ENCODE assay signal across 12 mouse cellular contexts in genomic region chr15:99089069-99089468, GRCm38 (mm10). TPM values are rescaled to one million over a fixed set of nuclear protein-coding genes. Genes with fewer than 3 reads are reported as not detected.
A peak's percentile ranks its signal among the peaks of the same experiment; 100 is the strongest.
DNase-seq lines count a peak whose midpoint lies in the region; ATAC-seq lines count a peak whose summit lies in the region.
"Had no signal": no experiment of that assay in that cellular context is flagged by ENCODE, and none has a peak within 500 bp of the region (broad histone marks: within the 10 kb centered on the region; RNA-seq: fewer than 3 reads in every experiment).

No protein-coding gene starts in this region.

- WGBS in heart, embryonic 12.5 days = 5% methylated on average over 14 of the region's 14 CpGs
- 10% methylated on average over 14 of the region's 14 CpGs for WGBS in liver, embryonic 13.5 days (ENCODE audit: insufficient replicate concordance)

- no peak overlapping the region for H3K27ac ChIP-seq in heart, embryonic 12.5 days (ENCODE audit: poor library complexity, severe bottlenecking)
- no peak overlapping the region for H3K27ac ChIP-seq in liver, embryonic 13.5 days

- no peaks in the 10 kb centered on the region for H3K9me3 ChIP-seq in heart, embryonic 12.5 days (replicated peaks)
- H3K9me3 ChIP-seq in liver, embryonic 13.5 days (replicated peaks) = no peaks in the 10 kb centered on the region

- H3K4me3 ChIP-seq in heart, embryonic 12.5 days = peak overlapping the region; percentile 31
- 0 out of 2 replicates have a peak overlapping the region, but pooled peaks have one; percentile 6 for H3K4me3 ChIP-seq in liver, embryonic 13.5 days (replicated peaks)

- no peak for ATAC-seq in heart, embryonic 12.5 days (ENCODE audit: insufficient number of reproducible peaks, low FRiP score)
- 0 out of 2 replicates have a peak, but pooled peaks have one; percentile 17 for ATAC-seq in liver, embryonic 13.5 days (ENCODE audit: low read depth)

- DNase-seq in heart, postnatal 4 days = no peak
- peak; percentile 24 for DNase-seq in retina, postnatal 1 day
- no peak for DNase-seq in retina, embryonic 14.5 days (ENCODE audit: low spot score)
- DNase-seq in liver, embryonic 13.5 days = no peak
- no peak for DNase-seq in spleen, postnatal 14 days (ENCODE audit: low spot score in 2 of 2)
- DNase-seq in spleen, postnatal 10 days (ENCODE audit: low spot score in 2 of 2) = no peak
- DNase-seq in adrenal gland, adult 2 months = no peak
- DNase-seq: adrenal gland, postnatal 36 days had no signal

- peaks cover 92% of the 10 kb centered on the region for H3K27me3 ChIP-seq in heart, embryonic 12.5 days (replicated peaks)
- peaks cover 99% of the 10 kb centered on the region for H3K27me3 ChIP-seq in liver, embryonic 13.5 days

- peak overlapping the region; percentile 6; the same call in 1 of the 2 replicates for H3K9ac ChIP-seq in heart, embryonic 12.5 days
- no peak overlapping the region for H3K9ac ChIP-seq in liver, embryonic 13.5 days

- H3K4me1 ChIP-seq in heart, embryonic 12.5 days (replicated peaks) = peaks cover 29% of the 10 kb centered on the region
- peaks cover 33% of the 10 kb centered on the region for H3K4me1 ChIP-seq in liver, embryonic 13.5 days (replicated peaks)

- no peaks in the 10 kb centered on the region for H3K36me3 ChIP-seq in heart, embryonic 12.5 days
- no peaks in the 10 kb centered on the region for H3K36me3 ChIP-seq in liver, embryonic 13.5 days

- peak overlapping the region; percentile 59 for H3K4me2 ChIP-seq in heart, embryonic 12.5 days
- peak overlapping the region; percentile 44 for H3K4me2 ChIP-seq in liver, embryonic 13.5 days

RNA-seq across cellular contexts. Expression of gene C1ql4, which starts 1.5 kb away (rescaled TPM):
- polyA plus RNA-seq in heart, embryonic 12.5 days (2016; fragmentation: Nextera tagmentation; extraction: Ambion mirVana) = 0.34 and 0.46 TPM in 2 replicates
- total RNA-seq in heart, postnatal 4 days (2021) = under 1 TPM in 1 of 2 experiments, not detected in 1; 0.19 TPM
- polyA plus RNA-seq in liver, embryonic 13.5 days (2015; fragmentation: Nextera tagmentation; extraction: Ambion mirVana) = not detected in 2 replicates
- not detected for total RNA-seq in adrenal gland, adult 2 months (2021)
- polyA plus RNA-seq in adrenal gland, adult 2 months (2012; rRNA removed) = not detected in 2 replicates
- total RNA-seq: adrenal gland, postnatal 36 days; left cerebral cortex, adult 8-10 months had no signal
- polyA plus RNA-seq: spleen, adult 2 months had no signal

RNA-seq across cellular contexts. Expression of gene Dnajc22, which starts 3.9 kb away (rescaled TPM):
- 1.2 TPM in 2 replicates for polyA plus RNA-seq in heart, embryonic 12.5 days (2016; fragmentation: Nextera tagmentation; extraction: Ambion mirVana)
- 1 to 10 TPM in 1 of 2 experiments, under 1 TPM in 1; 0.79 to 1.2 TPM for total RNA-seq in heart, postnatal 4 days (2021)
- polyA plus RNA-seq in liver, embryonic 13.5 days (2015; fragmentation: Nextera tagmentation; extraction: Ambion mirVana) = 14.6 and 16.9 TPM in 2 replicates
- 1 to 10 TPM; 3.2 to 4.4 TPM for total RNA-seq in adrenal gland, adult 2 months (2021)
- polyA plus RNA-seq in adrenal gland, adult 2 months (2012; rRNA removed) = 0.29 and 0.31 TPM in 2 replicates
- polyA plus RNA-seq: embryonic facial prominence, embryonic 14.5 days had no signal

RNA-seq across cellular contexts. Expression of gene Troap, which starts 14.7 kb away (rescaled TPM):
- 27.2 and 28.0 TPM in 2 replicates for polyA plus RNA-seq in heart, embryonic 12.5 days (2016; fragmentation: Nextera tagmentation; extraction: Ambion mirVana)
- 10 to 100 TPM; 17.8 to 18.7 TPM for total RNA-seq in heart, postnatal 4 days (2021)
- polyA plus RNA-seq in liver, embryonic 13.5 days (2015; fragmentation: Nextera tagmentation; extraction: Ambion mirVana) = 14.5 and 18.9 TPM in 2 replicates
- total RNA-seq in adrenal gland, adult 2 months (2021) = under 1 TPM; 0.73 to 0.78 TPM
- polyA plus RNA-seq in adrenal gland, adult 2 months (2012; rRNA removed) = 2.8 and 5.2 TPM in 2 replicates

RNA-seq across cellular contexts. Expression of gene Prph, which starts 34.1 kb away (rescaled TPM):
- polyA plus RNA-seq in heart, embryonic 12.5 days (2016; fragmentation: Nextera tagmentation; extraction: Ambion mirVana) = 0.22 and 0.50 TPM in 2 replicates
- total RNA-seq in heart, postnatal 4 days (2021) = 1 to 10 TPM in 1 of 2 experiments, under 1 TPM in 1; 0.60 to 1.3 TPM
- polyA plus RNA-seq in liver, embryonic 13.5 days (2015; fragmentation: Nextera tagmentation; extraction: Ambion mirVana) = 0.54 and 0.62 TPM in 2 replicates
- total RNA-seq in adrenal gland, adult 2 months (2021) = under 1 TPM; 0.43 to 0.86 TPM
- 2.4 and 8.5 TPM in 2 replicates for polyA plus RNA-seq in adrenal gland, adult 2 months (2012; rRNA removed)

RNA-seq across cellular contexts. Expression of gene Spats2, which starts 36.6 kb away (rescaled TPM):
- 57.2 and 58.5 TPM in 2 replicates for polyA plus RNA-seq in heart, embryonic 12.5 days (2016; fragmentation: Nextera tagmentation; extraction: Ambion mirVana)
- total RNA-seq in heart, postnatal 4 days (2021) = 10 to 100 TPM; 24.8 to 28.3 TPM
- polyA plus RNA-seq in liver, embryonic 13.5 days (2015; fragmentation: Nextera tagmentation; extraction: Ambion mirVana) = 11.5 and 14.4 TPM in 2 replicates
- 10 to 100 TPM; 14.0 to 15.6 TPM for total RNA-seq in adrenal gland, adult 2 months (2021)
- polyA plus RNA-seq in adrenal gland, adult 2 months (2012; rRNA removed) = 5.6 and 7.6 TPM in 2 replicates
